Mouse (Mus musculus): Measurements from ENCODE around the gene Olfr1512. TPM values are rescaled to one million over a fixed set of nuclear protein-coding genes. Genes with fewer than 3 reads are reported as not detected.

Olfr1512 gene
- not detected for polyA plus RNA-seq (2014; fragmentation: Illumina TruSeq; extraction: RNeasy Lipid Tissue Mini Kit (QIAGEN cat#74804); ENCODE audit: low replicate concordance)

GRCm38 (mm10) chr14:52379068-52379467, at the start of gene Olfr1512:
Gene Olfr1512 (minus strand): TSS chr14:52379168.

GRCm38 (mm10) chr14:52414273-52414672, 35.3 kb upstream of the Olfr1512 start, which contains the start of gene Olfr1510:
Gene Olfr1510 (minus strand): TSS chr14:52414373.

GRCm38 (mm10) chr14:52397279-52397678, 18.3 kb upstream of the Olfr1512 start, which contains the start of gene Olfr1511:
Gene Olfr1511 (minus strand): TSS chr14:52397379.

GRCm38 (mm10) chr14:52356308-52356707, 22.7 kb downstream of the Olfr1512 start, which contains the start of gene Olfr1513:
Gene Olfr1513 (minus strand): TSS chr14:52356408.

GRCm38 (mm10) chr14:52327910-52328812, 50.8 kb downstream of the Olfr1512 start, which contains the start of gene Sall2:
Gene Sall2 (minus strand): TSS chr14:52328762.

Other genes with a start within 250 kb of the Olfr1512 start
- gene Supt16, start 181.8 kb downstream of the Olfr1512 start, polyA plus RNA-seq (2014; fragmentation: Illumina TruSeq; extraction: RNeasy Lipid Tissue Mini Kit (QIAGEN cat#74804); ENCODE audit: low replicate concordance), result 37.6 TPM
- 45.7 TPM for gene Chd8, start 121.4 kb downstream of the Olfr1512 start, polyA plus RNA-seq (2014; fragmentation: Illumina TruSeq; extraction: RNeasy Lipid Tissue Mini Kit (QIAGEN cat#74804); ENCODE audit: low replicate concordance)
- 31.1 TPM for gene Tox4, start 100.0 kb downstream of the Olfr1512 start, polyA plus RNA-seq (2014; fragmentation: Illumina TruSeq; extraction: RNeasy Lipid Tissue Mini Kit (QIAGEN cat#74804); ENCODE audit: low replicate concordance)
- gene Rab2b, start 99.6 kb downstream of the Olfr1512 start, polyA plus RNA-seq (2014; fragmentation: Illumina TruSeq; extraction: RNeasy Lipid Tissue Mini Kit (QIAGEN cat#74804); ENCODE audit: low replicate concordance), result 6.8 TPM
- gene Mettl3, start 74.0 kb downstream of the Olfr1512 start, polyA plus RNA-seq (2014; fragmentation: Illumina TruSeq; extraction: RNeasy Lipid Tissue Mini Kit (QIAGEN cat#74804); ENCODE audit: low replicate concordance), result 21.5 TPM
- 1.7 TPM for gene Sall2, start 50.4 kb downstream of the Olfr1512 start, polyA plus RNA-seq (2014; fragmentation: Illumina TruSeq; extraction: RNeasy Lipid Tissue Mini Kit (QIAGEN cat#74804); ENCODE audit: low replicate concordance)
- not detected for gene Olfr1513, start 22.8 kb downstream of the Olfr1512 start, polyA plus RNA-seq (2014; fragmentation: Illumina TruSeq; extraction: RNeasy Lipid Tissue Mini Kit (QIAGEN cat#74804); ENCODE audit: low replicate concordance)
- gene Olfr1511, start 18.2 kb upstream of the Olfr1512 start, polyA plus RNA-seq (2014; fragmentation: Illumina TruSeq; extraction: RNeasy Lipid Tissue Mini Kit (QIAGEN cat#74804); ENCODE audit: low replicate concordance), result not detected
- not detected for gene Olfr1510, start 35.2 kb upstream of the Olfr1512 start, polyA plus RNA-seq (2014; fragmentation: Illumina TruSeq; extraction: RNeasy Lipid Tissue Mini Kit (QIAGEN cat#74804); ENCODE audit: low replicate concordance)
- gene Olfr1509, start 63.8 kb upstream of the Olfr1512 start, polyA plus RNA-seq (2014; fragmentation: Illumina TruSeq; extraction: RNeasy Lipid Tissue Mini Kit (QIAGEN cat#74804); ENCODE audit: low replicate concordance), result not detected
- gene Olfr1508, start 88.3 kb upstream of the Olfr1512 start, polyA plus RNA-seq (2014; fragmentation: Illumina TruSeq; extraction: RNeasy Lipid Tissue Mini Kit (QIAGEN cat#74804); ENCODE audit: low replicate concordance), result not detected
- not detected for gene Olfr1507, start 116.6 kb upstream of the Olfr1512 start, polyA plus RNA-seq (2014; fragmentation: Illumina TruSeq; extraction: RNeasy Lipid Tissue Mini Kit (QIAGEN cat#74804); ENCODE audit: low replicate concordance)

Measured in small intestine, adult 10 weeks (tissue).